ENCODE assay signal across 10 mouse cellular contexts in the genomic region with DNA sequence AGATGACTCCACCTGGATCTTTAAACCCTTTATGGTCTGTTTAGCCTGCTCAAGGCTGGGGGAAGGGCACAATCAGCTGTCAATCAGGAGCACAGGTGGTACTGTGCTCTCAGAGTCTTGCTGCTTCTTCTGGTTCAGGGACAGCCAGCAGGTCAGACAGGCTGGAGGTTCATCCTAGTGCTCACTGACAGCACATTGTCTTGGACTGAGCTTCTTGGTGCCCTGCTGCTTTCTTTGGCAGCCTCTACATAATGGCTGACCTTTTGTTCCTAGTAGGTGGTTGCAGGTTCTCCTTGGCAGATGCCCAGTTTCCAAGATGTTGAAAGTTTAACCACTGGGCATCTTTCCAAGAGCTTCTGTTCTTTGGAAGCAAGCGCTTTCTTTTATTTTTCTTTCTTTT. TPM values are rescaled to one million over a fixed set of nuclear protein-coding genes. Genes with fewer than 3 reads are reported as not detected.
DNase-seq lines count a peak whose midpoint lies in the region; ATAC-seq lines count a peak whose summit lies in the region.
"Had no signal": no experiment of that assay in that cellular context is flagged by ENCODE, and none has a peak within 500 bp of the region (broad histone marks: within the 10 kb centered on the region; RNA-seq: fewer than 3 reads in every experiment).

No protein-coding gene starts in this region.

- H3K9me3 ChIP-seq in midbrain, embryonic 14.5 days (ENCODE audit: control insufficient read depth, low read length) = no peaks in the 10 kb centered on the region
- no peaks in the 10 kb centered on the region for H3K9me3 ChIP-seq in midbrain, embryonic 10.5 days (replicated peaks)

- H3K4me2 ChIP-seq in midbrain, embryonic 14.5 days (ENCODE audit: low read length) = no peak overlapping the region

- ATAC-seq in midbrain, embryonic 14.5 days (ENCODE audit: low FRiP score, low TSS enrichment) = no peak
- no peak for ATAC-seq in megakaryocyte, adult 5-6 weeks (ENCODE audit: poor library complexity, severe bottlenecking)
- ATAC-seq: Patski had no signal

- H3K36me3 ChIP-seq in midbrain, embryonic 14.5 days (ENCODE audit: control insufficient read depth, insufficient read depth, low read length) = 0 out of 2 replicates have a peak, but pooled peaks cover 5% of the 10 kb centered on the region
- H3K36me3 ChIP-seq in midbrain, embryonic 10.5 days = no peaks in the 10 kb centered on the region

- H3K9ac ChIP-seq in midbrain, embryonic 14.5 days (replicated peaks; ENCODE audit: low read length) = no peak overlapping the region

- peak; percentile 14 for DNase-seq in midbrain, embryonic 14.5 days
- DNase-seq in midbrain, embryonic 10.5 days (ENCODE audit: low spot score) = no peak
- DNase-seq in adrenal gland, postnatal 36 days = peak; percentile 48 to 52
- DNase-seq in fat pad, adult 2 months (ENCODE audit: extremely low read depth, low read depth, low spot score) = peak; percentile 76
- peak; percentile 65 for DNase-seq in lung, postnatal 25 days (ENCODE audit: low spot score)
- DNase-seq in c-Kit-positive CD71-positive TER-119-positive erythroid progenitor cells, embryonic 14.5 days (ENCODE audit: low spot score) = no peak
- DNase-seq: gastrocnemius, adult 2 months; thymus, postnatal 14 days had no signal

- H3K27ac ChIP-seq in midbrain, embryonic 14.5 days (replicated peaks; ENCODE audit: low read depth, low read length) = no peak overlapping the region
- H3K27ac ChIP-seq in midbrain, embryonic 10.5 days (replicated peaks) = no peak overlapping the region
- H3K27ac ChIP-seq: gastrocnemius, adult 2 months had no signal

- H3K4me3 ChIP-seq in midbrain, embryonic 14.5 days (replicated peaks; ENCODE audit: low read depth, low read length) = no peak overlapping the region
- H3K4me3 ChIP-seq in midbrain, embryonic 10.5 days = no peak overlapping the region
- H3K4me3 ChIP-seq: gastrocnemius, adult 2 months had no signal

- WGBS in midbrain, embryonic 14.5 days = 84% methylated on average over 1 of the region's 1 CpGs
- WGBS in midbrain, embryonic 10.5 days = 88% methylated on average over 1 of the region's 1 CpGs

- H3K27me3 ChIP-seq in midbrain, embryonic 14.5 days (ENCODE audit: control insufficient read depth, insufficient read depth, low read length) = no peaks in the 10 kb centered on the region
- H3K27me3 ChIP-seq in midbrain, embryonic 10.5 days (ENCODE audit: low read depth, poor library complexity, severe bottlenecking) = no peaks in the 10 kb centered on the region
- H3K27me3 ChIP-seq: Patski had no signal

- no peaks in the 10 kb centered on the region for H3K4me1 ChIP-seq in midbrain, embryonic 14.5 days (ENCODE audit: control insufficient read depth, insufficient read depth, low read length)
- H3K4me1 ChIP-seq in midbrain, embryonic 10.5 days = no peaks in the 10 kb centered on the region

RNA-seq across cellular contexts. Expression of a gene that starts 55.1 kb away (rescaled TPM):
- 15.8 and 18.3 TPM in 2 replicates for polyA plus RNA-seq in midbrain, embryonic 14.5 days (2014; fragmentation: Nextera tagmentation; extraction: Ambion mirVana)
- 7.9 and 9.2 TPM in 2 replicates for polyA plus RNA-seq in midbrain, embryonic 10.5 days (2016; fragmentation: Nextera tagmentation; extraction: Ambion mirVana)
- total RNA-seq in adrenal gland, postnatal 36 days (2021) = 10 to 100 TPM; 14.8 to 17.6 TPM
- not detected in 2 replicates for total RNA-seq in megakaryocyte, adult 5-6 weeks (2015)
- total RNA-seq in megakaryocyte, adult 5-6 weeks (2017) = not detected in 2 replicates
- total RNA-seq: gastrocnemius, adult 2 months had no signal
- polyA plus RNA-seq: Patski had no signal

Comparison
In these comparisons a context has a peak if more than half of its experiments do, and no peak if none do; other contexts are left out.
1. DNase-seq: peak in midbrain, embryonic 14.5 days (single experiment), adrenal gland, postnatal 36 days (2 of 2), fat pad, adult 2 months (single experiment) and lung, postnatal 25 days (single experiment); none in midbrain, embryonic 10.5 days (single experiment) and c-Kit-positive CD71-positive TER-119-positive erythroid progenitor cells, embryonic 14.5 days (single experiment).
2. RNA of a gene that starts 55.1 kb away (total RNA-seq): 14.8 to 17.6 TPM in adrenal gland, postnatal 36 days; not detected in megakaryocyte, adult 5-6 weeks; every median in the first group is over 10 times any median in the second.